Mouse (Mus musculus) bone marrow macrophage, adult 2 months (primary cell): ENCODE measurements at regions not wholly inside any gene's neighbourhood (a gene's known extent, or its start where the extent isn't known, plus 50 kb on each side); places are given as distances from the start of the nearest gene placed in this dataset.

ENCODE experiments used
- CTCF ChIP-seq: IDR thresholded peaks from 2 replicates; pipeline ENCODE4 v1.5.1; 2012; ENCODE audit warnings: low read depth, mild to moderate bottlenecking, low read length, moderate library complexity
- POLR2A ChIP-seq: IDR thresholded peaks from 2 replicates; pipeline ENCODE4 v1.6.1; 2012; ENCODE audit warnings: mild to moderate bottlenecking, low read depth, low read length, borderline replicate concordance

- no peak for TF ChIP-seq CTCF
- no peak for TF ChIP-seq POLR2A
Observed at GRCm38 (mm10) chr12:56064183-56064582, 228.1 kb downstream of the Brms1l start.
